Mouse (Mus musculus): ENCODE data around the gene Psmd1.

The Psmd1 gene

DNA sequence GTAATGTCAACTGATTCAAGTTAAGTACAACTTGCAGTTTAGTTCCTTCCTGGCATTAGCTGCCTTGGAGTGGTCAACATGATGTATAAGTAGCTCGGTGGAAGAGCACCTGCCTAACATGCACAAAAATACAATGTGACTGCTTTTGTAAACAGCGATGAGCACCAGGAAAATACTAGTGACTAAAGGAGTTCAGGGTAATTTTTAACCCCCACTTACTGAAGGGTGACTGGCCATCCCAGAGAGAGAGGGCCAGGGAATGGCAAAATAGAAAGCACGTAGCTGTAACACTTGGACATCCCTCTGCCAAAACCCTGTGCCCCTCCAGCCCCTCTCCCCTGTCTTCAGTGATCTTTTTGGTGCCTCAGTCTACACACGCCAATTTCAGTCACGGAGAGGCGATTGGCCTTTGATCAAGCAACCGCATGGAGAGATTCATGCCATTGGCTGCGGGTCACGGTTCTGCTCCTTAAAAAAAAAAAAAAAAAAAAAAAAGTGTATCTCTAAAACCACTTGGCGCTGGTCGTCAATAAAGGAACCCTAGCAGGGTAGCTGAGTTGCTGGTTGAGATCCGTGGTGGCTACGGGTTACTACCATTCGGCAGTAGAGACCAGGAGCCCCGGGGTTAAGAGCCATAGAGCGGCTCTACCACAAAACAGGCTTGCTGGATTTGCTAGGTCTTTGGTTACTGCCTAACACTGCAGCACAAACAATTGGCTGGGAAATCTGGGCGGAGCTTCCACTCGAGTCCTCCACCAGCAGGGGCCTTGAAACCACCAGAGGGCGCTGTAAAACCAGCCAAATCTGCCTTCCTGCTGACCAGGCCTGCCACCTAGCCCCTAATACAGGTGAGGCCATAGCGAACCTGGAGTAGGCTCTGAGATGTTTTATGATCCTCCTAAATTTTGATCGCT, 5.1 kb upstream of the Psmd1 start:
- peak; percentile 96 for DNase-seq (ENCODE audit: low spot score)

DNA sequence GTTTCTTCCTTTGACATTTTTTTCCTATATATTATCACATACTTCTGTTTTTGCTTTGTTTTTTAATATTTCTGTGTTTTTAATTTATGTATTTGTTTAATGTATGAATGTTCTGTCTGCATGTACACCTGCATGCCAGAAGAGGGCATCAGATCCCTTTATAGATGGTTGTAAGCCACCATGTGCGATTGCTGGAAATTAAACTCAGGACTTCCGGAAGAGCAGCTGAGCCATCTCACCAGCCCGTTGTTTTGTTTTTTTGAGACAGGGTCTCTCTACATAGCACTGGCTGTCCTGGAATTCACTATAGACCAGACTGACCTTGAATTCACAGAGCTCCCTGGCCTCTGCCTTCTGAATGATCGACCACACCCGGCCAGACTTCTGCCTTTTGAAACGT, 1.7 kb upstream of the Psmd1 start:
- no peak for DNase-seq (ENCODE audit: low spot score)

DNA sequence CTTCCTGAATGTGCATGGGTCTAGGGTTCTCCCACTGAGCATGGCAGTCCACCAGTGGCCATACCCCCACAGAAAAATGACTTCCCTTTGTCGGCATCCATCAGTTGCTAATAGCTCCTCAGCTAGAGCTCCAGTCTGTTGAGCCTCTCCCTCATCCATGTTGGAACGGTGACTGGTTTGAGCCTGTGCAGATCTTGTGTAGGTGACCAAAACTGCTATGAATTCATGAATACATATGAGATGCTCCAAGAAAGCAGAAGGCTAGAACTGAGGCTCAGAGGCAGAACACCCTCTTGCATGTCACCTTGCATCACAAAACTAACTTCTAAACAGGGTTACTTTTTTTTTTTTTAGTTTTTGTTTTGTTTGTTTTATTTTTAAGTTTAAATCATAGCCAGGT, 12.4 kb downstream of the Psmd1 start:
- DNase-seq (ENCODE audit: low spot score) = no peak

DNA sequence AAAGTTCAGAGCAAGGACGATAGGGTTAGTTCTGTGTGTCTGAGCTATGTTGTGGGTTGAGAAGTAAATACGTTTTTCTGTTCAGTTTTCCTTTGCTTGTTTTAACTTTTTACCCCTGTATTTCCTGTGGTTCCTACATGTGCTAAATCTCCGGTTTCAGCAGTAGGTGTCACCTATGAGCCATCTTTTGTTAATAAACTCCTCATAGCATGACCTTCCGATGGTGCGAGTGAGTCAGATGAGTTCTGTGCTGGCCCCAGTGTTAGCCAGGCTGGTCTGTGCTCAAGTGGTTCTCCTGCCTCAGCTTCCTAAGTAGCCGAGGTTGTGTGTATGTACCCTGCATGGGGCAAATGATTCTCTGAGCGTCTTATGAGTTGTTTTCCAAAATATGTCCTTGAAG, 30.2 kb downstream of the Psmd1 start:
- DNase-seq (ENCODE audit: low spot score) = no peak

DNA sequence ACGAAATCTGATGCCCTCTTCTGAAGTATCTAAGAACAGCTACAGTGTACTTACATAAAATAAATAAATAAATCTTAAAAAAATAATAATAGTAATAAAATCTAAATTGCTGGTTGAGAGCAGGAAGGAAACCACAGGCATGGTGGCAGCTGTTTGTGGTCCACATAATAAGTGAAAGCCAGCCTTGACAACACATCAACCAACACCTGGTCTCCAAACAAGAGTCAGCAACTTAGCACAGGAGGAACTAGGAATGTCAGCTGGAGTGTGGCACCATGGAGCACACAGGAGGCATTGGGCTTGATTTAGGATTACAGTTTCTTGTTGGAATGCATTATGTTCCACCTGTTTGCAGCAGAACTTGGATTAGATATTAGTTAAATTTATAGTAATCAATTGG, 40.9 kb downstream of the Psmd1 start:
- no peak for DNase-seq (ENCODE audit: low spot score)

DNA sequence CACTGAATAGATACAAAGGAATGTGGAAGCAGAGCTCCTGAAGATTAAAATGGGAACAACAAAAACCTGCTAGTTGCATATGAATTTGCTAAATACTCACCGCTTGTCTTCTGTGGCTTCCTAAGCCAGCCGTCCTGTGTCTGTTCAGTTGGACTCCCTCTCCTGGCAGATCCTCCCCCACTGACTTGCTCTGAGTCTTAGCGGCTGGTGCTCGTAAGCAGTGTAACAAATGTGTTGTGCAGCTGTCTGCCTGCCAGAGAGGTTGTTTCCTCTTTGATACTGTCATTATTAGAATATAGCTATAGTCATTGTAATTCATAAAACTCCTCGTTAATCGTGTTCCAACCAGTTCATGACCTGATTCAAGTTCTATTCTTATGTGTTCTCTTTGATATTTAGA, 47.6 kb downstream of the Psmd1 start, which contains the start of gene Htr2b:
Htr2b (minus strand) TSS at position 192 of the 400 bp plus-strand sequence.
- DNase-seq (ENCODE audit: low spot score) = peak; percentile 50

DNA sequence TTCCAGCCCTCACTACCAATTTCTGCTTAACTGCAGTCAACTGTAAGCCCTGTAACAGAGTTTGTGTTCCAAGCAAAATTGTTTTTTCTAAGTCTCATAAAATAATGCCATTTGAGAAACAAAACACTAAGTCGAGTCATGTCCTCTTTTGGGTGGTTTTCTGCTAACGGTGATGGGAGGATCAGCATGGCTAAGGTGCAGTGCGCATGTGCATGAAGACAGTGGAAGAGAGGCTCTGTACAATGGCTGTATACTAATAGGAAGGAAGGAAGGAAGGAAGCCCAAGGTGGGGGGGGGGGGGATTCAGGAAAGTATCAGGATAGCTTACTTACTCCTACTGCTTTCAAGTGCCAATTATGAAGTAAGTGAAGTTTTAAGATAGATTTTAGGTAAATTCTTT, 50.0 kb downstream of the Psmd1 start:
- no peak for DNase-seq (ENCODE audit: low spot score)

DNA sequence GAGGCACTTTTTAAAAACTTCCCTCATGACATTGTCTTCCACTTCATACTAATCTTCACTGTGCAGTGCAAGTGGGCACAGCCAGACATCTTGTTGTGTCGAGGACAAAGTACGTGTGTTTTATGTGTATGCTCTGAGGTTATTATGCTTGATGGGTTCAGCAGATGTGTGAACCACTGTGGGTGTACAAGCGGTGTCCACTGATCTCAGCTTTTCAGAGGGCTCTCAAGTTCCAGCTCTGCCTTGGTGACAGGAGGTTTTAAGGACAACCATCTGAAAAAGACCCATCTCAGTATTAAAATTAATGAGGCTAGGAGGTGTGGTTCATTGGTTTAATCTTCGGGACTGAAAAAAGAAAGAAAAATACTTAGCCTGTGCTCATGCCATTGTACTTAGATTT, 55.4 kb downstream of the Psmd1 start:
- DNase-seq (ENCODE audit: low spot score) = no peak

DNA sequence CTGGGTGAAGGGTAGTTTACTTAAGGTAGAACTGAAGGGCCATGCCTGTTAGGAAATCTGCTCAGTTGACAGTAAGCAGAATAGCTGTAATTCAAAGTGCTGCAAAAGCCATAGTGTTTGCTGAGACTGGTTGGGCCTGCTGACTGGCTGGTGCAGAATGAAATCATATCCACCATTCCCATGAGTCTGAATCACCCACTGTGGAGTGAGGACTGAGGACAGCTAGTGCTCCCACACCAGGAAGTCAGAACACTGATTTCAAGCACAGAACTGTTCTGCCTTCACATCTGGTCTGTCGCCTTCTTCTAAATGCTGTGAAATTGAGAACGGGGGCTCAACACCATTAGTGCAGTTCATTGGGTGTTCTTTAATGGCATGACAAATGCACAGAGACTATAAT, 61.8 kb downstream of the Psmd1 start:
- no peak for DNase-seq (ENCODE audit: low spot score)

DNA sequence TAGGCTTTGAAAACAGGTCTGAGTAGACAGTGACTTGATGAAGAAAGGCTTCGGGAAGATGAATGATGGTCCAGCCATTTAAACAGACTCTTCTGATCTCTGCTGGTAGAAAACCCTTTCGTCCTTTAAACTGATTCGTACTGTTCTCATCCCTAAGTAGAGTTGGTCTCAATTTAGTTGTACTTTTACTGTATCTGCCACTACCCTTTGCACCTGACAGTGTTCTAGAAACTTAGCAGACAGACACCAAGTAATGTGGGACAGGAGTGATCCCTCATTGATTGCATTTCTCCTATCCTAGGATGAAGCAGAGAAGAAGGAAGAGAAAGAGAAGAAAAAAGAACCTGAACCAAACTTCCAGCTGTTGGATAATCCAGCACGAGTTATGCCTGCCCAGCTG, 69.2 kb downstream of the Psmd1 start, which contains the start of gene Gm21972:
Gm21972 (plus strand) TSS at position 301 of the 400 bp plus-strand sequence.
- DNase-seq (ENCODE audit: low spot score) = no peak

DNA sequence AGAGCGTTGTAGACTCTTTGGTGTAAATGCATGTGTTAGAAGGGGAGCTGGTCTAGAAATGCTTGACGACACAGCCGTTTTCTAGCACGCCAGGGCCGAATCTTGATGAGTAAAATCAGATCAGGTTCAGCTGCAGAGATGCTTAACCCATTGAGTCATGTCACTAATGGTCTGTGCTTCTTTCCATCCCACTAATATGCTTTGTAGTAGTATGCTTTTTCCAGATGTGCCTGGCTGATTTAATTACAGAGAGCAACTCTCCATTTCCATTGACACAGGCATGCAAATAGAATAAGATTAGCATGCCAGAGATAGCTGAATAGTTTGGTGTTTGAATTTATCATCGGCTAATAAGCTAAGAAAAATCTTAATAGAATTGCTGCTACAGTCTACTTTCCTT, 71.1 kb downstream of the Psmd1 start:
- no peak for DNase-seq (ENCODE audit: low spot score)

DNA sequence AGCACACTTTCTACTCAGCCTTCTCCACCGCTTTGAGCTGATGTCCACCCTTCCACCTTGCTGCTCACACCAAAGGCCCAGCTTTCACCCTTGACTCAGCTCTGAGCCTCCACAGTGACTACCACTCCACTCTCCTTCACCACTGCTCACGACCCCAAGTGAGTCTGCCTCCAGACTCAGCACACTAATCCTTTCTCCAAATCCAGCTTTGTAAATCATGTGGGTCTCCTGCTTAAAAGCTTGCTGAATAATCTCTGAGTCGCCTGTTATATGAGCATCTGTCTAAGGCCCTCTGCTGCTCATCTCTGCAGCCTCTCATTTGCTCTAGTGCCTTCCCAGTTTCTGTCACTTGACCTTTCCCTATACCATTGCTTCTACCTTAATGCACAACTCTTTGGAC, 76.9 kb downstream of the Psmd1 start:
- no peak for DNase-seq (ENCODE audit: low spot score)

DNA sequence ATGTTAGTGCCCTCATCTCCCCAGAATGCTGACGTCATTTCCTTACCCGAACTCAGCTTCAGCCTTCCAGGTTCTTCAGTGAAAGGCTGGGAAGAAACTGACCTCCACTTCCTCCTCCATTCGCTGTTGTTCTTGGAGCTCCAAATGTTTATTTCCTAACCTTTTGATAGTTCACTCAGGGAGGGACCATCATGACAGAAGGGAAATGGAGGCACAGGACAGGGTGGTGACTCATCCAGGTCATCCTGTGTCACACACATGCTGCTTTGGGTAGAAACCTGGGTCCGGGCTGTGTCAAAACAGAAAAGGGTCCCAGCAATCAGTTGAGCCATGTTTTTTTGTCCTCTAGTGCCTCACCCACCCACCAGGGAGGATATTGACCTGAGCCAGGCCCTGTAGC, 79.0 kb downstream of the Psmd1 start:
- DNase-seq (ENCODE audit: low spot score) = no peak

DNA sequence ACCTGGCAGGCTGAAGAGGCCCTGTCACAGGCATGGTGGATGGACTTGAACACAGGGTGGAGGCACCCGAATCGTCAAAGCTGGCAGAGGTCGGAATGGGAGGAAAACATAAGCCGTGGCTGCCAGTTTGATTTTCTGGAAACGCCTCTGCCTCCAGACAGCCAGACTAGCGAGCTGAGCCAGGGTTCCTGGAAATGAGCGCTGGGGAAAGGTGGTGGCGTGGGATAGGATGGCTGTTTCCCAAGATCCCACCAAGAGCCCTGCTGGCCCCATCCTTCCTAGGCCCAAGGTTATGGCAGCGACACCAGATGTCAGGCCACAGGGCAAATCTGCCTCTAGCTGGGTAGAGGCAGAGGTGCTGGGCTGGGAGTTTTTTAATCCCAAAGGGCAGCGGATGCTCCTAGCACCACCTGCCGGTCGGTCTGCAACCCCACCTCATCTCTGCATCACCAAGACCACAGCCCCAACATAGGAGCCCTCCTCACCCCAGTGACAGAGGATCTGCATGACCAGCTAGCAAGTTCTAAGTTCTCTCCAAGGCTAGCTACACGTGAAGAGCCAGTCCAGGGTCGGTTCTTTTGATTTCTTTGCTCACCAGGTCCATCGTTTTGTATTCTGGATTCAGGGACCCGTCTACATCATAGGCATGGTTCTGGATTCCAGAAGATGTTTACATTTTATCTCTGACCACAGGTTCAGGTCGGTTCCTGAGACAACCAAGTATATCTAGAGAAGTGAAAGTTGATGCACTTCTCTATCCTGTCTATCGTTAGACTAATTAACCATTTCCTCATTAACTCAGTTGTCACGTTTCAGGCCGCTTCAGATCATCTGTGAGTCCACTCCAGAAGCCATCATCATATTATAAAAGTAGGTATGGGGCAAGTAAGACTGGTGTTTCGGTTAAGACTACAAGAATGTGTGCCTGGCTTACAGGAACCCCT, 80.1 kb downstream of the Psmd1 start:
- DNase-seq (ENCODE audit: low spot score) = peak; percentile 50

DNA sequence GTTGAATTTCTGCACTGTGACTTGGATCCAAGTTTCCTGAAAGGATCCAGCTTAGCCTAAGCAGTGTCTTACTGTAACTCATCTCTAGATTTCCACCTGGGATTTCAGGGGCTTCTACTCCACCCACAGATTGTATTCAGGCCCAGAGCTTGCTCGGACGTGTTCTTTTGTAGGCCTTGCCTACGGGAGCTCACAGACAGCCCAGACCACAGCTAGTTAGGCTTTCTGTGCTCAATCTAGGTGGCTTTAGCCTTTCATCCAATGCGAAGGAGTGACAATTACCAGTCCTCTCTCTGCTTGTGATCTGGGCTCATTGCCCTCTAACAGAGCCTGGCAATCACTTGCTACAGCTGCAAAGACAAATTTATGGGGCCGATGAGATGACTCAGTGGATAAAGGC, 82.1 kb downstream of the Psmd1 start:
- DNase-seq (ENCODE audit: low spot score) = no peak

DNA sequence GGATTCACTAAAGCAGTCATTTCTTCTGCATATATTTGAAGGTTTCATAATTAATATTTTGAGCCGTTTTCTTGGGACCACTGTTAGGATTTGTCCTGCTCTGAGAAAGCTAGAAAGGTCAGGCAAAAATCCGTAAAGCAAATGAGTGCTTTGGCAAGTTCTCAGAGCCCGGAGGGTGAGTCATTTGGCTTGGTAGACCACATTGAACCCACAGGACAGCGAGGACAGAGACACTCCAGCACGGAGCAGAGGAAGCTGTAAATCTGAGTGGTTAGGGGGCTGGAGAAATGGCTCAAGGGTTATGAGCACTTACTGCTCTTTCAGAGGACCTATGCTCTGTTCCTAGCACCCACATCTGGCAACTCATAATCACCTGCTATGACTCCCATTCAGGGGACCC, 83.4 kb downstream of the Psmd1 start:
- no peak for DNase-seq (ENCODE audit: low spot score)

DNA sequence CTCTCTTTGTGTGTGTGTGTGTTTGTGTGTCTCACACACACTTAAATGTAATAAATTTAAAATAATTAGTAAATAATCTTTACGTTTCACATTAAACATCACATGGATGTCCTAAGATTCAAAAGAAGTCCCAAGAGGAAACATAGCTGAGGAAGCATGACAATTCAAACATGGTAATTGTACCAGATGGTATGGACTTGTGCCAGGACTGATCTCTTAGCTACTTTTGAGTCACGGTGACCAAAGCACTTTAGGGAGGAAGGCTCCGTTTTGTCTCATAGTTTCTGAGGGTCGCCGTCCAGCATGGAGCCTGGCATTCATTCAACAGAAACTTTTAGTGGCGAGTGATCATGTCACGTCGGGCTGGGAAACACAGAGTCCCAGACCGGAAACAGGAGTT, 84.0 kb downstream of the Psmd1 start:
- DNase-seq (ENCODE audit: low spot score) = no peak

DNA sequence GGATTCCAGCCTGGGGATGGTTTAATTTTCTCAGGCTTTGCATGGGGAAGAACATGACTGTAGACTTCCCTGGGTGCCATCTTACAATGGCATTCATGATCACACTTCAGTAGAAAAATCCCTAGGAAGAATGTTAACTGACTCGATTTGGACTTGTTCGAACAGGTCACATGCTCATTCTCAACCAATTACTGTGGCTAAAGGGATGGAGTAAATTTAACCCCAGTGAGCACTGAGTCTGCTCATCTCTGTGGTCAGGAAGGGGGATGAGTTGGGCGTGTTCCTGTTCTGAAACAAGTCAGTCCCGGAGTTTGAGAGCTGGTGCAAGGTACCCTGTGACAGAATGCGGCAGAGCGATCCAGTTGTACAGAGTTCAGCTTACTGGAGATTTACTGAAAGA, 86.7 kb downstream of the Psmd1 start:
- no peak for DNase-seq (ENCODE audit: low spot score)

DNA sequence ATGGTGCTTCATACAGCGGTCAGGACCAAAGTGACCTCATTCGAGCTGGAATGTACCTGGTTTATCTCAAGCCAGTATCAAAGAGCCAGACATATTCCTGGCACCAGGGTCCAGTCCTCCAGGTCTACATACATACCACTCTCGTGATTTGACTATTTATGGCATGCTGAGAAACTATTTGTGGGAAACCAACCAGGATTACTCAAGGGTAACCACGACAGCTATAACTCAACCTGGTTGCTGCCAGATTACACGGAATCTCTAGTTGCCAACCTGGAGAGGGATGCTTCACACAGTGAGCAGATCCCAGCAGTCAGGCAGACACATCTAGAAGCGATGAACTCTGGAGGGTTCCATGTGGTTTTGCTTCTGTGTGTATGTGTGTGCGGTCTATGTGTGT, 87.2 kb downstream of the Psmd1 start:
- DNase-seq (ENCODE audit: low spot score) = no peak

DNA sequence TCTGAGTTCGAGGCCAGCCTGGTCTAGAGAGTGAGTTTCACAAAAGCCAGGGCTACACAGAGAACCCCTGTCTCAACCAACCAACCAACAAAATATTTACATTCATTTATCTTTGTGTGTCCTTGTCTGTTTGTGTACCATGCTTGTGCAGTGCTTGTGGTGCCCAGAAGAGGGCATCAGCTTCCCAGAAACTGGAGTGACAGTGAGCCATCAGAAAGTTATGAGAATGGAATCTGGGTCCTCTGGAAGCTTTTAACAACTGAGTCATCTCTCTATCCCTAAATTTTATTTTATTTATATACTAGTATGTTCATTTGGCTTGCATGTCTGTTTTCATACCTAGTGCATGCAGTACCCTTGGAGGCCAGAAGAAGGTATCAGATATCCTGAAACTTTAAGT, 88.4 kb downstream of the Psmd1 start:
- DNase-seq (ENCODE audit: low spot score) = no peak

DNA sequence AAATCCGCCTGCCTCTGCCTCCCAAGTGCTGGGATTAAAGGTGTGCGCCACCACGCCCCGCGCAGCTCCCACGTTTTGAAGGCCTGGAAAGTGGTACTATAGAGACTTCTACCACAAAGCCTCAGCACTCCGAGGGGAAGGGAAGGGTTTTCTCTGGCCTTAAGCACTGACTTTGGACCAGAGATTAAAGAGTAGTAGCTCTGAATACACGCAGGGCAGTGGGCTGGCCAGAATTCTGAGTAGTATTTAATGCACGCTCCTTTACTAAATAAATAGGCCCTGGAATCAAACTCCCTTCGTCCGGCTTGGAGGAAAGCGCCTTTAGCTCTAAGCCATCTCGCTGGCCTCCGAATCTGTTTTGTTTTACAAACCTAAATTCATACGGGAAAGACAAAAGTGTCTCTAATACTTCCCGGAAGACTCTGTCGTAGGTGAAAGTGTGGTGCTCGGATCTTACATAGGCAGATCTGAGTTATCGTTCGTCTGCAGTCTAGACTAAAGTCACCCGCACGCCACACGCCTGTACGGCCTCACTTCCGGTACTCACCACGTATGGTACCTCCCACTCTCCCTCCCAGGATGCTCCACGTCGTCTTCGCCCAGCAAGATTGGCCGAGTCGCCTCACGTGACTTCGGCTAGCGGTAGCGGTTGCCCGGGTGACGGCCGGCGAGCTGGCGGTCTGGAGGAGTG, 90.1 kb downstream of the Psmd1 start, which contains the start of gene Armc9:
Armc9 (plus strand) TSS at position 648 of the 691 bp plus-strand sequence.
- DNase-seq (ENCODE audit: low spot score) = peak; percentile 95

DNA sequence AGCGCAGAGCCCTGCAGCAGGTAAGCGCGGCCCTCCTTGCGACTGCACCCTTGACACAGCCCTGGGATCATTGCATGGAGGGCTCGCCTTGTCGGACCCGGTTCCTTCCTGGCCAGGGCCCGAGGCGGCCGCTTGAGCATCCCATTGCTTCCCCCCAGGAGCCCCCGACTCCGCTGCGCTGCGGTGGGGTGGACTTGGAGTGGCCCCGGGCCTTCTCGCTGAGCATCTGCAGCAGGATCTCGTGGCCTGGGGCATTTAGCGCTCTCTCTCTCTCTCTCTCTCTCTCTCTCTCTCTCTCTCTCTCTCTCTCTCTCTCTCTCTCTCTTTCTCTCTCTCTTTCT, 90.6 kb downstream of the Psmd1 start:
- no peak for DNase-seq (ENCODE audit: low spot score)

All from testis, postnatal 10 days (tissue).